Mouse (Mus musculus) forebrain, embryonic 12.5 days (tissue): ENCODE measurements around the gene Cd72. TPM values are rescaled to one million over a fixed set of nuclear protein-coding genes. Genes with fewer than 3 reads are reported as not detected.

Experiments
- ATAC-seq: fragments of 200-750 bp; cut with Nextera tagmentation; 2 replicates; pipeline ENCODE4 v1.8.0; 2017; ENCODE audit warnings: moderate TSS enrichment; ENCODE audit not compliant: low FRiP score
- H3K27ac ChIP-seq: fragments of 300-500 bp; sonication (generic); 2 replicates; pipeline ENCODE4 v1.5.1; 2016; ENCODE audit warnings: mild to moderate bottlenecking
- H3K27me3 ChIP-seq: fragments of 300-500 bp; sonication (generic); 2 replicates; pipeline ENCODE4 v1.6.1; 2016; ENCODE audit warnings: mild to moderate bottlenecking
- H3K36me3 ChIP-seq: fragments of 300-500 bp; sonication (generic); replicated peaks from 2 replicates; pipeline ENCODE4 v1.6.1; 2016; ENCODE audit warnings: mild to moderate bottlenecking
- H3K4me1 ChIP-seq: fragments of 300-500 bp; sonication (generic); 2 replicates; pipeline ENCODE4 v1.6.1; 2016
- H3K4me2 ChIP-seq: fragments of 300-500 bp; sonication (generic); 2 replicates; pipeline ENCODE4 v1.6.1; 2016; ENCODE audit warnings: mild to moderate bottlenecking, moderate library complexity
- H3K4me3 ChIP-seq: fragments of 300-500 bp; sonication (generic); replicated peaks from 2 replicates; pipeline ENCODE4 v1.5.1; 2016; ENCODE audit warnings: mild to moderate bottlenecking
- H3K9ac ChIP-seq: fragments of 300-500 bp; sonication (generic); 2 replicates; pipeline ENCODE4 v1.6.1; 2016; ENCODE audit warnings: mild to moderate bottlenecking
- H3K9me3 ChIP-seq: fragments of 300-500 bp; sonication (generic); 2 replicates; pipeline ENCODE4 v1.6.1; 2016
- WGBS: fragments of 180-500 bp; shearing (Covaris S2); methylation state at CpG from one replicate; pipeline ENCODE4 v1.1.7; 2016; 5-methylcytosine and 5-hydroxymethylcytosine counted together
- polyA plus RNA-seq: library from polyadenylated mRNA; unstranded; fragments of >200 nt; fragmentation: Nextera tagmentation; extraction: Ambion mirVana; gene quantifications from 2 replicates; pipeline ENCODE4 v1.2.1, GENCODE M21; 2016

Gene Cd72
- 2.9 and 3.8 TPM in 2 replicates for polyA plus RNA-seq

DNA sequence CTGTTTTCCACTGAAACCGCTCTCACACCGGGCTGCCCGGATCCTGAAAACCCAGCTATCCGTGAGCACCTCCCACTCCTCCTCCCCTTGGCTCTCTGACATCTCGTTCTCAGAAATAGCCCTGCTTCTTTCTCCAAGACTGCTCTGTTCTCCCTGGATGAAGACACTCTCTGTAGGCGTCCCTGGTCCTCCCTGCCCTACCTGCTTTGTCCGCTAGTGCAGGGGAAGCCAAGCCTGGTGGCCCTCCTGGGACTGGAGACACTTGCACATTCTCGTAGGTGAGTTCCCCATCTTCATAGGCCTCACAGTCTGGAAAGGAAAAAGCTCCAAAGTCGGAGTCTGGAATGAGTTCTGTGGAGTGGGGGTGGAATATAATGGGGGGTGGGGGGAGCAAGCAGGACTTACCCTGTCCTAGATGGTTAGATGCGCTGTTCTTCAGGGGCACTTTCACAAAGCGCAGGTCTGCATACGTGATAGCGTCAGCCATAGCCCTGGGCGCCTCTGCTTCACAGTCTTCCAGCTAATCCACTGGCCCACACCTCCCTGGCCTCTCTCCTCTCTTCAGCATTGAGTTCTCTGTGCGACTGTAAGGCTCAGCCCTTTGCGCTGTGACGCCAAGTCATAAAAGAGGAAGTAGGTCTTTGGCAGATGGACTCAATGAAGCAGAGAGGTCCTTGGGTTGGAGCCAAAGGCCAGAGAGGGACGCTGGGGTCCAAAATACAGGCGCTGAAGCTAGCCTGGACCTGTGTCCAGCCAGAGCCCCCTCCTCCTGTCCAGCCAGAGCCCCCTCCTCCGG is at the start of gene Cd72:
Cd72 (minus strand) TSS at position 588 of the 796 bp plus-strand sequence.
- ATAC-seq, result no peak
- WGBS, result 37% methylated on average over 20 of the region's 20 CpGs
- H3K27ac ChIP-seq, result no peak within 1 kb of the TSS

GRCm38 (mm10) chr4:43503506-43503905 is 49.1 kb upstream of the Cd72 start:
- Histone ChIP-seq H3K4me1 (peaks cover 19% of the 10 kb centered on the region), H3K27me3 (peaks cover 44% of the 10 kb centered on the region), H3K27ac (no peak overlapping the region), H3K9me3 (no peaks in the 10 kb centered on the region), H3K4me2 (no peak overlapping the region), H3K36me3 (no peaks in the 10 kb centered on the region), H3K4me3 (no peak overlapping the region), H3K9ac (no peak overlapping the region)
- ATAC-seq, result no peak
- WGBS, result 85% methylated on average over 6 of the region's 6 CpGs

More for the DNA sequence above, at the start of gene Cd72:
- Histone ChIP-seq H3K4me2 (peak within 1 kb of the TSS; percentile 51), H3K4me1 (peaks cover 17% of the 10 kb centered on the region), H3K9me3 (no peaks in the 10 kb centered on the region), H3K9ac (0 out of 2 replicates have a peak within 1 kb of the TSS, but pooled peaks have one; percentile 17), H3K4me3 (peak within 1 kb of the TSS; percentile 24), H3K27me3 (peaks cover 36% of the 10 kb centered on the region), H3K36me3 (no peaks in the 10 kb centered on the region)

DNA sequence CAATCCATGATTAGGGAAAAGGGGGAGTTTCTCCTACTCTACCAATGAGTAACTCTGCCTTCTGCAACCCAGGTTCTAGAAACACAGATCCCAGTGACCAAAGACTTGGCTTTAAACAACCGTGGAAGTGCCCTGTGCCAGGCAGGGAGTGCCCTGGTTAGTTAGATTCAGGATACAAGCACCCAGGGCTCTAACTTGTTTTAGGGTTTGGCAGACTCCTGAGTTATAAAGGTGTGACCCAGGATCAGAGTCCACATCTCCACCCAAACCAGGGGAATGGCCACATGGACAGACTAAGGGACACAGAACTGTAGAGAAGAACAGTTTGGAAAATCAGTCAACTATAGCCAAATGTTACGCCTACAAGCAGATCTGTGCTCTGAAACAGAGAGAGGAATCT is 48.6 kb upstream of the Cd72 start:
- Histone ChIP-seq H3K4me2 (no peak overlapping the region), H3K9ac (no peak overlapping the region), H3K36me3 (no peaks in the 10 kb centered on the region), H3K27me3 (peaks cover 39% of the 10 kb centered on the region), H3K4me1 (peaks cover 19% of the 10 kb centered on the region), H3K4me3 (no peak overlapping the region), H3K9me3 (no peaks in the 10 kb centered on the region), H3K27ac (no peak overlapping the region)
- no peak for ATAC-seq
- WGBS, result 74% methylated on average over 2 of the region's 2 CpGs

DNA sequence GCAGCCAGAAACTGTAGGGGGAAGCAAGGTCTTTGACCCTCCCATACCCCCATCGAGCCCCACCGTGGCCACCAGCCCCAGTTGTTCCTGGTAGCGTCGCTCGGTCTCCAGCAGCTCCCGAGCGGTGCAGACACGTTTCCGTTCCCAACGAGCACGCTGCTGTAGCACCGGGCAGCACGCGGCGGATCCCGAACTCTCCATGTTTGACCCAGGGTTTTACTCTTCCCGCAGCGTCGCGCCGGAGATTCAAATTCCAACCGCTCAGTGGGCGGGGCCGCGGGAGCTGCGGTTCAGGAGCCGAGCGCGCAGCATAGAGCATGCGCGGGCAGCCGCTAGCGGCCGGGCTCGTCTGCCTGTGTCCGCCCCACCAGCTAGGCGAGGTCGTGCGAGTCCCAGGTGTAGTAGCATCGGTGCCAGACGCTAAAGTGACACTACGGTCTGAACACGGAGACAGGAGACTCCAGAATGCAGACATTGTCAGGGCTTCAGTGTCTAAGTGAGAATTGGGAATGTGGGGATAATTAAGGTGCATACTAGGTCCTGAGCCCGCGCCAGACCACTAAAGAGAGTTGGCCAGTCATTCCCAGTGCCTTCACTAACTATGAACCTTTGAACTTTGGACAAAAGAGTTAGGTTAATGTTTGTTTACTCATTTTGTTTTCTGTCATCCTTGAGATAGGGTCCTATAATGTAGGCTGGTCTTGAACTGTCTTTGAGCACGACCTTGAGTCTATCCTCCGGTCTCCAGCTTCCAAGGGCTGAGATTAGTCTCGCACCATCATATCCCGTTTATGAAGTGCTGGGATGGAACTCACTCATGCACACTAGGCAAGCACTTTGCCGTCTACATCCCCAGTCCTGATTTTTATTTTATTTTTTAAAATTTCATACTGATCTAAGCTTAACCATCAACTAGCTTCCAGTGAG is 45.2 kb upstream of the Cd72 start, which contains the start of gene Arhgef39:
Arhgef39 (minus strand) TSS at position 289 of the 927 bp plus-strand sequence.
- Histone ChIP-seq H3K27me3 (peaks cover 14% of the 10 kb centered on the region), H3K36me3 (peaks cover 28% of the 10 kb centered on the region; the same call in 1 of the 2 replicates), H3K9ac (peak within 1 kb of the TSS; percentile 65), H3K4me2 (peak within 1 kb of the TSS; percentile 68), H3K27ac (peak within 1 kb of the TSS; percentile 54; the same call in 1 of the 2 replicates), H3K9me3 (no peaks in the 10 kb centered on the region), H3K4me1 (peaks cover 40% of the 10 kb centered on the region), H3K4me3 (peak within 1 kb of the TSS; percentile 59)
- ATAC-seq, result peak; percentile 89
- WGBS, result 8% methylated on average over 50 of the region's 50 CpGs

DNA sequence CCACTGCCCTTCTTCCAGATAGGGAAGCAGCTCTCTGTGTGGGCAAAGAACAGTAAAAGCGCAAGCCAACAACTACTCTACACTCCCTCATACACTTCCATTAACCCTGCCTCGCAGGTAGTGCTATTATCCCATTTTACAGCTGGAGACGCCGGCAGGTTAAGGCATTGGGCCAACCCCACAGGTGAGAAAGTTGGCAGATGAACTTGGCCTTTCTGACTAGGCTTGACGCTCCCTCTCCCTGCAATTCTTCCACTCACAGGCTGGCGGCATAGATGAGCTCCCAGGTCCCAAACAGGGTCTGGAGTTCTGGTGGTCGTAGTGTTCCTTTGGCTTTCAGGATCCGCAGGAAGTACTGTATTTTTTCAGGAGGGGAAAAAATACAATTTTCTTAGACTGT is 44.6 kb upstream of the Cd72 start:
- Histone ChIP-seq H3K4me2 (peak overlapping the region; percentile 68), H3K36me3 (peaks cover 28% of the 10 kb centered on the region; the same call in 1 of the 2 replicates), H3K4me3 (peak overlapping the region; percentile 59), H3K4me1 (peaks cover 47% of the 10 kb centered on the region), H3K27me3 (peaks cover 14% of the 10 kb centered on the region), H3K27ac (no peak overlapping the region), H3K9me3 (no peaks in the 10 kb centered on the region), H3K9ac (peak overlapping the region; percentile 65)
- ATAC-seq, result peak; percentile 39; the same call in 1 of the 2 replicates
- WGBS, result 20% methylated on average over 8 of the region's 8 CpGs

- 81% methylated on average over 4 of the region's 4 CpGs for WGBS
- Histone ChIP-seq H3K27ac (no peak overlapping the region), H3K4me1 (peaks cover 49% of the 10 kb centered on the region), H3K27me3 (peaks cover 14% of the 10 kb centered on the region), H3K36me3 (peaks cover 28% of the 10 kb centered on the region; the same call in 1 of the 2 replicates), H3K4me3 (peak overlapping the region; percentile 59), H3K9me3 (no peaks in the 10 kb centered on the region), H3K4me2 (peak overlapping the region; percentile 68), H3K9ac (peak overlapping the region; percentile 65; the same call in 1 of the 2 replicates)
- no peak for ATAC-seq
These were observed 43.5 kb upstream of the Cd72 start for GRCm38 (mm10) chr4:43497946-43498345.

- H3K9me3 ChIP-seq, result no peaks in the 10 kb centered on the region
- peaks cover 28% of the 10 kb centered on the region; the same call in 1 of the 2 replicates for H3K36me3 ChIP-seq
- no peak overlapping the region for H3K4me3 ChIP-seq
- peaks cover 14% of the 10 kb centered on the region for H3K27me3 ChIP-seq
- 88% methylated on average over 8 of the region's 8 CpGs for WGBS
- H3K9ac ChIP-seq, result no peak overlapping the region
- H3K4me1 ChIP-seq, result peaks cover 49% of the 10 kb centered on the region
- no peak for ATAC-seq
- H3K27ac ChIP-seq, result no peak overlapping the region
- peak overlapping the region; percentile 68 for H3K4me2 ChIP-seq
These were observed 43.0 kb upstream of the Cd72 start for GRCm38 (mm10) chr4:43497405-43497804.

- Histone ChIP-seq H3K4me3 (no peak overlapping the region), H3K27me3 (peaks cover 8% of the 10 kb centered on the region; the same call in 1 of the 2 replicates), H3K4me2 (no peak overlapping the region), H3K4me1 (peaks cover 49% of the 10 kb centered on the region), H3K36me3 (peaks cover 28% of the 10 kb centered on the region; the same call in 1 of the 2 replicates), H3K27ac (no peak overlapping the region), H3K9me3 (no peaks in the 10 kb centered on the region), H3K9ac (no peak overlapping the region)
- 48% methylated on average over 6 of the region's 6 CpGs for WGBS
- ATAC-seq, result no peak
These were observed 42.2 kb upstream of the Cd72 start for GRCm38 (mm10) chr4:43496587-43496986.

- no peak for ATAC-seq
- H3K4me1 ChIP-seq, result peaks cover 41% of the 10 kb centered on the region
- peaks cover 28% of the 10 kb centered on the region; the same call in 1 of the 2 replicates for H3K36me3 ChIP-seq
- 3% methylated on average over 9 of the region's 9 CpGs for WGBS
- peak overlapping the region; percentile 93 for H3K27ac ChIP-seq
- peaks cover 3% of the 10 kb centered on the region; the same call in 1 of the 2 replicates for H3K27me3 ChIP-seq
- H3K4me2 ChIP-seq, result peak overlapping the region; percentile 60
- peak overlapping the region; percentile 72 for H3K4me3 ChIP-seq
- peak overlapping the region; percentile 79 for H3K9ac ChIP-seq
- no peaks in the 10 kb centered on the region for H3K9me3 ChIP-seq
These were observed 39.4 kb upstream of the Cd72 start for GRCm38 (mm10) chr4:43493846-43494240.

GRCm38 (mm10) chr4:43493186-43493845 is 38.9 kb upstream of the Cd72 start:
- Histone ChIP-seq H3K36me3 (peaks cover 28% of the 10 kb centered on the region; the same call in 1 of the 2 replicates), H3K9me3 (no peaks in the 10 kb centered on the region), H3K9ac (peak overlapping the region; percentile 79), H3K27me3 (peaks cover 3% of the 10 kb centered on the region; the same call in 1 of the 2 replicates), H3K4me3 (peak overlapping the region; percentile 72), H3K4me2 (peak overlapping the region; percentile 60), H3K27ac (peak overlapping the region; percentile 93), H3K4me1 (peaks cover 36% of the 10 kb centered on the region)
- ATAC-seq, result peak; percentile 91
- under 1% methylated on average over 47 of the region's 47 CpGs for WGBS

GRCm38 (mm10) chr4:43492821-43493185 is 38.4 kb upstream of the Cd72 start, which contains the start of gene Ccdc107:
TSS of gene Ccdc107 (plus strand) at chr4:43492900.
- under 1% methylated on average over 25 of the region's 25 CpGs for WGBS
- Histone ChIP-seq H3K4me2 (peak within 1 kb of the TSS; percentile 60), H3K4me3 (peak within 1 kb of the TSS; percentile 72), H3K9me3 (no peaks in the 10 kb centered on the region), H3K27ac (peak within 1 kb of the TSS; percentile 93), H3K4me1 (peaks cover 31% of the 10 kb centered on the region), H3K36me3 (peaks cover 26% of the 10 kb centered on the region; the same call in 1 of the 2 replicates), H3K27me3 (peaks cover 3% of the 10 kb centered on the region; the same call in 1 of the 2 replicates), H3K9ac (peak within 1 kb of the TSS; percentile 79)
- peak; percentile 98 for ATAC-seq
